Mouse (Mus musculus) brain, embryonic 14.5 days (tissue): Measurements from ENCODE around the gene Ltbp1.

Experiments used
- CTCF ChIP-seq: fragments of 200-500 bp; IDR thresholded peaks from 2 replicates; pipeline ENCODE4 v1.5.1; 2012; ENCODE audit warnings: inconsistent platforms, mild to moderate bottlenecking, moderate library complexity, borderline replicate concordance; ENCODE audit not compliant: insufficient read depth, insufficient read length; ENCODE audit errors: extremely low read depth
- POLR2A ChIP-seq: fragments of 200-500 bp; IDR thresholded peaks from 2 replicates; pipeline ENCODE4 v1.6.1; 2012; ENCODE audit warnings: mild to moderate bottlenecking, inconsistent platforms, borderline replicate concordance; ENCODE audit not compliant: poor library complexity, insufficient read depth, insufficient read length, severe bottlenecking; ENCODE audit errors: extremely low read depth

GRCm38 (mm10) chr17:74990561-74990960 lies 14.8 kb upstream of the Ltbp1 start:
- TF ChIP-seq POLR2A (no peak), CTCF (no peak)
